Mouse (Mus musculus) lung, embryonic 16.5 days (tissue): Measurements from ENCODE around the gene Fgfr2. TPM values are rescaled to one million over a fixed set of nuclear protein-coding genes. Genes with fewer than 3 reads are reported as not detected.

Experiments used
- ATAC-seq: fragments of 200-750 bp; cut with Nextera tagmentation; 2 replicates; pipeline ENCODE4 v1.8.0; 2017; ENCODE audit warnings: low read depth, mild to moderate bottlenecking, moderate library complexity
- H3K27ac ChIP-seq: fragments of 300-500 bp; sonication (generic); 2 replicates; pipeline ENCODE4 v1.5.1; 2014; ENCODE audit warnings: mild to moderate bottlenecking, control low read depth, low read length
- H3K27me3 ChIP-seq: fragments of 300-500 bp; sonication (generic); 2 replicates; pipeline ENCODE4 v1.6.1; 2014; ENCODE audit warnings: low read depth, low read length, mixed read lengths; ENCODE audit not compliant: control insufficient read depth, insufficient read depth
- H3K36me3 ChIP-seq: fragments of 300-500 bp; sonication (generic); 2 replicates; pipeline ENCODE4 v1.6.1; 2014; ENCODE audit warnings: low read length; ENCODE audit not compliant: control insufficient read depth, insufficient read depth
- H3K4me1 ChIP-seq: fragments of 300-500 bp; sonication (generic); replicated peaks from 2 replicates; pipeline ENCODE4 v1.6.1; 2014; ENCODE audit warnings: low read length, mixed read lengths; ENCODE audit not compliant: control insufficient read depth, insufficient read depth
- H3K4me2 ChIP-seq: fragments of 300-500 bp; sonication (generic); 2 replicates; pipeline ENCODE4 v1.6.1; 2014; ENCODE audit warnings: low read depth, low read length, control low read depth
- H3K4me3 ChIP-seq: fragments of 300-500 bp; sonication (generic); 2 replicates; pipeline ENCODE4 v1.5.1; 2014; ENCODE audit warnings: mild to moderate bottlenecking, low read length, control low read depth
- H3K9ac ChIP-seq: fragments of 300-500 bp; sonication (generic); 2 replicates; pipeline ENCODE4 v1.6.1; 2014; ENCODE audit warnings: low read length, control low read depth
- H3K9me3 ChIP-seq: fragments of 300-500 bp; sonication (generic); 2 replicates; pipeline ENCODE4 v1.6.1; 2016; ENCODE audit warnings: low read length; ENCODE audit not compliant: control insufficient read depth
- WGBS: fragments of 180-500 bp; shearing (Covaris S2); extraction: QIAGEN DNeasy Blood & Tissue Kit; methylation state at CpG from one replicate; pipeline ENCODE4 v1.1.7; 2014; 5-methylcytosine and 5-hydroxymethylcytosine counted together
- polyA plus RNA-seq: library from polyadenylated mRNA; unstranded; fragments of >200 nt; fragmentation: Nextera tagmentation; extraction: Ambion mirVana; gene quantifications from 2 replicates; pipeline ENCODE4 v1.2.1, GENCODE M21; 2015

The Fgfr2 gene
- polyA plus RNA-seq, 1 experiment from 2014 or later = 175 TPM

- 48% methylated on average over 4 of the region's 4 CpGs for WGBS
- H3K9ac ChIP-seq = no peak overlapping the region
Measured at GRCm38 (mm10) chr7:130965909-130966365, 2157.2 kb downstream of the Fgfr2 start.

GRCm38 (mm10) chr7:130965396-130965795 is 2157.8 kb downstream of the Fgfr2 start:
- 85% methylated on average over 4 of the region's 4 CpGs for WGBS
- H3K27ac ChIP-seq = peak overlapping the region; percentile 3; the same call in 1 of the 2 replicates

More at GRCm38 (mm10) chr7:130965909-130966365, 2157.2 kb downstream of the Fgfr2 start:
- Histone ChIP-seq H3K4me2 (no peak overlapping the region), H3K27me3 (no peaks in the 10 kb centered on the region), H3K4me3 (no peak overlapping the region), H3K27ac (peak overlapping the region; percentile 41), H3K36me3 (no peaks in the 10 kb centered on the region), H3K9me3 (no peaks in the 10 kb centered on the region), H3K4me1 (peaks cover 23% of the 10 kb centered on the region)
- peak; percentile 48 for ATAC-seq

GRCm38 (mm10) chr7:130964686-130965085 is 2158.5 kb downstream of the Fgfr2 start:
- H3K4me3 ChIP-seq = no peak overlapping the region
- H3K9me3 ChIP-seq = no peaks in the 10 kb centered on the region
- ATAC-seq = peak; percentile 65
- H3K4me2 ChIP-seq = no peak overlapping the region
- WGBS = 10% methylated on average over 5 of the region's 5 CpGs
- no peak overlapping the region for H3K9ac ChIP-seq
- no peak overlapping the region; the same call in 1 of the 2 replicates for H3K27ac ChIP-seq
- H3K36me3 ChIP-seq = no peaks in the 10 kb centered on the region
- H3K4me1 ChIP-seq = peaks cover 21% of the 10 kb centered on the region
- no peaks in the 10 kb centered on the region for H3K27me3 ChIP-seq

More at GRCm38 (mm10) chr7:130965396-130965795, 2157.8 kb downstream of the Fgfr2 start:
- Histone ChIP-seq H3K4me2 (no peak overlapping the region), H3K4me3 (no peak overlapping the region), H3K36me3 (no peaks in the 10 kb centered on the region), H3K27me3 (no peaks in the 10 kb centered on the region), H3K9me3 (no peaks in the 10 kb centered on the region), H3K9ac (no peak overlapping the region), H3K4me1 (peaks cover 23% of the 10 kb centered on the region)
- ATAC-seq = no peak

DNA sequence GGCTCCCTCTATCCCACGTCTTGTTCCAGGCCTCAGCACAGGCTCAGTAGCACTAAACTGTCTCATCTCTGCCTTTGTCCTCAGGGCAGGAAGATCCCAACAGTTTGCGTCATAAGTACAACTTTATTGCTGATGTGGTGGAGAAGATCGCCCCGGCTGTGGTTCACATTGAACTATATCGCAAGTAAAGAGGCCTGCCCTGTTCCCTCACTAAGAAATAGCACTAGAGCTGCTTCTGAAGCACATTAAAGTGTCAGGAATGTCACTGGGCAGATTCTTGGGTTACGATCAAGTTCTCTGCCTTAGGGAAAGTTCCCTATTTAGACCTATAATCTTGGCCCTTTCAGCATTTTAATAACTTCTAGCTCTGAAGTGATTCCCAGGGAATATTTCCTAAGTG is 2161.7 kb downstream of the Fgfr2 start:
- no peak for ATAC-seq
- no peak overlapping the region for H3K9ac ChIP-seq
- no peaks in the 10 kb centered on the region for H3K9me3 ChIP-seq
- H3K36me3 ChIP-seq = no peaks in the 10 kb centered on the region
- H3K27ac ChIP-seq = no peak overlapping the region
- H3K27me3 ChIP-seq = no peaks in the 10 kb centered on the region
- peaks cover 10% of the 10 kb centered on the region for H3K4me1 ChIP-seq
- WGBS = 63% methylated on average over 6 of the region's 6 CpGs
- H3K4me2 ChIP-seq = no peak overlapping the region
- H3K4me3 ChIP-seq = no peak overlapping the region

- Histone ChIP-seq H3K27me3 (no peaks in the 10 kb centered on the region), H3K36me3 (no peaks in the 10 kb centered on the region), H3K4me3 (no peak overlapping the region), H3K4me1 (peaks cover 6% of the 10 kb centered on the region), H3K9me3 (no peaks in the 10 kb centered on the region), H3K9ac (no peak overlapping the region), H3K27ac (no peak overlapping the region), H3K4me2 (no peak overlapping the region)
- peak; percentile 50; the same call in 1 of the 2 replicates for ATAC-seq
- WGBS = 30% methylated on average over 7 of the region's 7 CpGs
Measured at GRCm38 (mm10) chr7:130959868-130960267, 2163.3 kb downstream of the Fgfr2 start.

- Histone ChIP-seq H3K9me3 (no peaks in the 10 kb centered on the region), H3K36me3 (no peaks in the 10 kb centered on the region), H3K9ac (no peak overlapping the region), H3K27ac (no peak overlapping the region), H3K4me2 (no peak overlapping the region), H3K4me3 (no peak overlapping the region), H3K4me1 (no peaks in the 10 kb centered on the region), H3K27me3 (no peaks in the 10 kb centered on the region)
- ATAC-seq = no peak
- WGBS = 72% methylated on average over 7 of the region's 7 CpGs
Measured at GRCm38 (mm10) chr7:130958551-130958950, 2164.6 kb downstream of the Fgfr2 start.

DNA sequence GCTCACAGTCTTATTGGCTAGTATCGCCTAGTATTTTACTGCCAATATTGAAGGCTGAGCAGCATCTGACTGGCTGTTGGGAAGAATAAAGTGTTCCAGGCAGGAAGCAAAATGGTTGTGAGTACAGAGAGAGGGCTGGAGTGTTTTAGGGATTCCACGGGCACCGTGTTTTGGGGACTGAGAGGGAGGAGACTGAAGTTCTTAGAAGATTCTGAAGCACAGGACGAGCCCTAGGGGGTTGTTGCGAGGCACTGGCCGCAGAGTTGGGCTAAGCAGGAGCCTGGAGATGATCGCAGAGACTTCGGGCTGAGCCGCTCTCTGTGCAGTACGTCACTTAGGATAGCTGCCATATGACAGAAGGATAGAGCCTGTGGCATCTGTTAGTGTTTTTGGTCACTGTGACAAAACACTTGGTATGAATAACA is 2169.0 kb downstream of the Fgfr2 start:
- H3K4me3 ChIP-seq = no peak overlapping the region
- ATAC-seq = no peak
- H3K4me2 ChIP-seq = no peak overlapping the region
- H3K36me3 ChIP-seq = no peaks in the 10 kb centered on the region
- H3K27me3 ChIP-seq = no peaks in the 10 kb centered on the region
- H3K27ac ChIP-seq = no peak overlapping the region
- H3K9ac ChIP-seq = no peak overlapping the region
- 83% methylated on average over 10 of the region's 10 CpGs for WGBS
- peaks cover 3% of the 10 kb centered on the region for H3K4me1 ChIP-seq
- H3K9me3 ChIP-seq = no peaks in the 10 kb centered on the region

GRCm38 (mm10) chr7:130953376-130953775 is 2169.8 kb downstream of the Fgfr2 start:
- Histone ChIP-seq H3K9me3 (no peaks in the 10 kb centered on the region), H3K4me2 (no peak overlapping the region), H3K9ac (no peak overlapping the region), H3K27ac (no peak overlapping the region), H3K4me1 (peaks cover 10% of the 10 kb centered on the region), H3K27me3 (no peaks in the 10 kb centered on the region), H3K4me3 (no peak overlapping the region), H3K36me3 (no peaks in the 10 kb centered on the region)
- WGBS = 90% methylated on average over 10 of the region's 10 CpGs
- ATAC-seq = no peak

DNA sequence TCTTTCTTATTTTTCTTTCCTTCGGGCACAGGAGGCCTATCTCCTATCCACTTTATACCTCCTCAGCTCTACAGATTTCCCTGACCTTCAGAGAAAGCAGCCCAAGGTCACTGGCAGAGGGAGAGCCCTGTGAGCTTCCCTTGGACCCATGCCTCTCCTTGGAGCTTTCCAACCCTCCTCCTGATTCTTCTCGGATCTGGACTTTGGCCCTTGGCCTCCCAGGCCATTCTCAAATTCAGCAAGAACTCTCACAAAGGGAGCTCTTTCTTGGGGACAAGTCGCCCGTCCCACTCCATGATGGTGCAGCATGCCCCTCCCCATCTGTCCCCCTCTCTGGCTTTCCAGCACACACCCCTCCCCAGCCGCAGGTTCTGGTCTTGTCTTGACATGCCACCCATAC is 2172.1 kb downstream of the Fgfr2 start:
- Histone ChIP-seq H3K4me3 (no peak overlapping the region), H3K36me3 (no peaks in the 10 kb centered on the region), H3K4me1 (peaks cover 10% of the 10 kb centered on the region), H3K4me2 (no peak overlapping the region), H3K9ac (no peak overlapping the region), H3K27ac (no peak overlapping the region), H3K9me3 (no peaks in the 10 kb centered on the region), H3K27me3 (no peaks in the 10 kb centered on the region)
- no peak for ATAC-seq
- 87% methylated on average over 5 of the region's 5 CpGs for WGBS

GRCm38 (mm10) chr7:130950482-130950881 is 2172.7 kb downstream of the Fgfr2 start:
- H3K9me3 ChIP-seq = no peaks in the 10 kb centered on the region
- no peak overlapping the region for H3K9ac ChIP-seq
- H3K27me3 ChIP-seq = no peaks in the 10 kb centered on the region
- H3K4me2 ChIP-seq = no peak overlapping the region
- WGBS = 89% methylated on average over 7 of the region's 7 CpGs
- H3K4me3 ChIP-seq = no peak overlapping the region
- no peaks in the 10 kb centered on the region for H3K36me3 ChIP-seq
- no peak for ATAC-seq
- H3K4me1 ChIP-seq = peaks cover 10% of the 10 kb centered on the region
- H3K27ac ChIP-seq = no peak overlapping the region
